Mouse (Mus musculus) lung, adult 2 months (tissue): ENCODE measurements at regions not wholly inside any gene's neighbourhood (a gene's known extent, or its start where the extent isn't known, plus 50 kb on each side); places are given as distances from the start of the nearest gene placed in this dataset.

Experiments used
- CTCF ChIP-seq: fragments of 200-500 bp; IDR thresholded peaks from 2 replicates; pipeline ENCODE4 v1.5.1; 2011; ENCODE audit warnings: mild to moderate bottlenecking, low read length, control low read depth; ENCODE audit not compliant: insufficient read depth
- POLR2A ChIP-seq: fragments of 200-500 bp; IDR thresholded peaks from 2 replicates; pipeline ENCODE4 v1.6.1; 2011; ENCODE audit warnings: low read depth, mild to moderate bottlenecking, control low read depth, low read length, borderline replicate concordance; ENCODE audit errors: extremely low read depth

- no peak for TF ChIP-seq CTCF
- TF ChIP-seq POLR2A: no peak
Observed at GRCm38 (mm10) chr10:17542104-17542846, 180.7 kb upstream of the Cited2 start.
